Mouse (Mus musculus) lung, postnatal 0 days (tissue): ENCODE results near the gene Ube2o.

Source experiments
- CTCF ChIP-seq: IDR thresholded peaks from 2 replicates; pipeline ENCODE4 v1.5.1; 2016; ENCODE audit warnings: antibody characterized with exemption, mild to moderate bottlenecking
- EP300 ChIP-seq: IDR thresholded peaks from 2 replicates; pipeline ENCODE4 v1.6.1; 2016; ENCODE audit warnings: antibody characterized with exemption, mild to moderate bottlenecking, control low read depth

- TF ChIP-seq CTCF (no peak), EP300 (no peak)
Measured at GRCm38 (mm10) chr11:116570821-116571220, 10.4 kb downstream of the Ube2o start.
